Mouse (Mus musculus): ENCODE data around the gene Commd9. TPM values are rescaled to one million over a fixed set of nuclear protein-coding genes. Genes with fewer than 3 reads are reported as not detected.

Commd9 gene
- polyA plus RNA-seq, 1 experiment from 2014 or later: 54.1 TPM

- Histone ChIP-seq H3K36me3 (no peaks in the 10 kb centered on the region), H3K9ac (no peak overlapping the region), H3K4me2 (no peak overlapping the region), H3K9me3 (no peaks in the 10 kb centered on the region), H3K4me1 (no peaks in the 10 kb centered on the region), H3K4me3 (replicated peaks) (no peak overlapping the region), H3K27ac (no peak overlapping the region), H3K27me3 (replicated peaks) (no peaks in the 10 kb centered on the region)
- ATAC-seq (ENCODE audit: insufficient read depth, low FRiP score, low read depth): no peak
- WGBS: 50% methylated on average over 2 of the region's 2 CpGs
Observed at GRCm38 (mm10) chr2:101920136-101920554, 34.1 kb downstream of the Commd9 start.

- Histone ChIP-seq H3K27me3 (replicated peaks) (no peaks in the 10 kb centered on the region), H3K4me1 (no peaks in the 10 kb centered on the region), H3K9me3 (no peaks in the 10 kb centered on the region), H3K4me3 (replicated peaks) (no peak overlapping the region), H3K36me3 (no peaks in the 10 kb centered on the region), H3K27ac (no peak overlapping the region), H3K9ac (no peak overlapping the region), H3K4me2 (no peak overlapping the region)
- no peak for ATAC-seq (ENCODE audit: insufficient read depth, low FRiP score, low read depth)
- 88% methylated on average over 4 of the region's 4 CpGs for WGBS
Observed at GRCm38 (mm10) chr2:101922302-101922701, 36.3 kb downstream of the Commd9 start.

- no peak overlapping the region; the same call in 1 of the 2 replicates for H3K4me2 ChIP-seq
- no peaks in the 10 kb centered on the region for H3K36me3 ChIP-seq
- no peaks in the 10 kb centered on the region for H3K4me1 ChIP-seq
- H3K27me3 ChIP-seq (replicated peaks): no peaks in the 10 kb centered on the region
- no peak overlapping the region for H3K9ac ChIP-seq
- no peak overlapping the region for H3K4me3 ChIP-seq (replicated peaks)
- H3K9me3 ChIP-seq: no peaks in the 10 kb centered on the region
- H3K27ac ChIP-seq: no peak overlapping the region; the same call in 1 of the 2 replicates
- ATAC-seq (ENCODE audit: insufficient read depth, low FRiP score, low read depth): peak; percentile 86
- WGBS: 59% methylated on average over 4 of the region's 4 CpGs
Observed at GRCm38 (mm10) chr2:101923181-101923580, 37.1 kb downstream of the Commd9 start.

- ATAC-seq (ENCODE audit: insufficient read depth, low FRiP score, low read depth): no peak
- no peaks in the 10 kb centered on the region for H3K36me3 ChIP-seq
- WGBS: 88% methylated on average over 3 of the region's 3 CpGs
Observed at GRCm38 (mm10) chr2:101925183-101925582, 39.1 kb downstream of the Commd9 start.

GRCm38 (mm10) chr2:101925591-101926188, 39.6 kb downstream of the Commd9 start:
- no peak overlapping the region for H3K27ac ChIP-seq
- H3K9ac ChIP-seq: no peak overlapping the region
- no peaks in the 10 kb centered on the region for H3K36me3 ChIP-seq
- no peak for ATAC-seq (ENCODE audit: insufficient read depth, low FRiP score, low read depth)
- H3K4me2 ChIP-seq: no peak overlapping the region
- 84% methylated on average over 12 of the region's 12 CpGs for WGBS
- no peak overlapping the region for H3K4me3 ChIP-seq (replicated peaks)
- H3K9me3 ChIP-seq: no peaks in the 10 kb centered on the region
- H3K27me3 ChIP-seq (replicated peaks): no peaks in the 10 kb centered on the region
- H3K4me1 ChIP-seq: no peaks in the 10 kb centered on the region

More at GRCm38 (mm10) chr2:101925183-101925582, 39.1 kb downstream of the Commd9 start:
- H3K27ac ChIP-seq: no peak overlapping the region
- H3K9ac ChIP-seq: no peak overlapping the region
- no peaks in the 10 kb centered on the region for H3K9me3 ChIP-seq
- no peak overlapping the region for H3K4me2 ChIP-seq
- H3K27me3 ChIP-seq (replicated peaks): no peaks in the 10 kb centered on the region
- no peak overlapping the region for H3K4me3 ChIP-seq (replicated peaks)
- H3K4me1 ChIP-seq: no peaks in the 10 kb centered on the region

GRCm38 (mm10) chr2:101932169-101932936, 46.3 kb downstream of the Commd9 start:
- WGBS: 79% methylated on average over 14 of the region's 14 CpGs
- no peak overlapping the region for H3K27ac ChIP-seq
- ATAC-seq (ENCODE audit: insufficient read depth, low FRiP score, low read depth): 0 out of 2 replicates have a peak, but pooled peaks have one; percentile 27

GRCm38 (mm10) chr2:101933301-101933700, 47.3 kb downstream of the Commd9 start:
- Histone ChIP-seq H3K27ac (no peak overlapping the region), H3K27me3 (replicated peaks) (no peaks in the 10 kb centered on the region), H3K36me3 (no peaks in the 10 kb centered on the region), H3K4me1 (no peaks in the 10 kb centered on the region), H3K4me3 (replicated peaks) (no peak overlapping the region), H3K4me2 (no peak overlapping the region), H3K9ac (no peak overlapping the region), H3K9me3 (no peaks in the 10 kb centered on the region)
- ATAC-seq (ENCODE audit: insufficient read depth, low FRiP score, low read depth): no peak
- 78% methylated on average over 3 of the region's 3 CpGs for WGBS

More at GRCm38 (mm10) chr2:101932169-101932936, 46.3 kb downstream of the Commd9 start:
- Histone ChIP-seq H3K9me3 (no peaks in the 10 kb centered on the region), H3K36me3 (no peaks in the 10 kb centered on the region), H3K4me3 (replicated peaks) (no peak overlapping the region), H3K27me3 (replicated peaks) (no peaks in the 10 kb centered on the region), H3K4me2 (no peak overlapping the region), H3K4me1 (no peaks in the 10 kb centered on the region), H3K9ac (no peak overlapping the region)

GRCm38 (mm10) chr2:101935006-101935405, 49.0 kb downstream of the Commd9 start:
- no peak for ATAC-seq (ENCODE audit: insufficient read depth, low FRiP score, low read depth)
- Histone ChIP-seq H3K9me3 (no peaks in the 10 kb centered on the region), H3K4me1 (no peaks in the 10 kb centered on the region), H3K36me3 (no peaks in the 10 kb centered on the region), H3K4me2 (no peak overlapping the region), H3K4me3 (replicated peaks) (no peak overlapping the region), H3K9ac (no peak overlapping the region), H3K27ac (no peak overlapping the region), H3K27me3 (replicated peaks) (no peaks in the 10 kb centered on the region)
- 70% methylated on average over 1 of the region's 1 CpGs for WGBS

GRCm38 (mm10) chr2:101950716-101951520, 64.9 kb downstream of the Commd9 start:
- Histone ChIP-seq H3K9ac (no peak overlapping the region), H3K4me2 (no peak overlapping the region), H3K36me3 (peaks cover 4% of the 10 kb centered on the region; the same call in 1 of the 2 replicates), H3K4me1 (no peaks in the 10 kb centered on the region), H3K4me3 (replicated peaks) (no peak overlapping the region), H3K27ac (no peak overlapping the region), H3K9me3 (no peaks in the 10 kb centered on the region), H3K27me3 (replicated peaks) (no peaks in the 10 kb centered on the region)
- no peak for ATAC-seq (ENCODE audit: insufficient read depth, low FRiP score, low read depth)
- 65% methylated on average over 7 of the region's 7 CpGs for WGBS
